Mouse (Mus musculus) bone marrow macrophage, adult 2 months (primary cell): ENCODE data around the gene Fam20c.

Experiments
- CTCF ChIP-seq: IDR thresholded peaks from 2 replicates; pipeline ENCODE4 v1.5.1; 2012; ENCODE audit warnings: low read depth, mild to moderate bottlenecking, low read length, moderate library complexity
- POLR2A ChIP-seq: IDR thresholded peaks from 2 replicates; pipeline ENCODE4 v1.6.1; 2012; ENCODE audit warnings: mild to moderate bottlenecking, low read depth, low read length, borderline replicate concordance

DNA sequence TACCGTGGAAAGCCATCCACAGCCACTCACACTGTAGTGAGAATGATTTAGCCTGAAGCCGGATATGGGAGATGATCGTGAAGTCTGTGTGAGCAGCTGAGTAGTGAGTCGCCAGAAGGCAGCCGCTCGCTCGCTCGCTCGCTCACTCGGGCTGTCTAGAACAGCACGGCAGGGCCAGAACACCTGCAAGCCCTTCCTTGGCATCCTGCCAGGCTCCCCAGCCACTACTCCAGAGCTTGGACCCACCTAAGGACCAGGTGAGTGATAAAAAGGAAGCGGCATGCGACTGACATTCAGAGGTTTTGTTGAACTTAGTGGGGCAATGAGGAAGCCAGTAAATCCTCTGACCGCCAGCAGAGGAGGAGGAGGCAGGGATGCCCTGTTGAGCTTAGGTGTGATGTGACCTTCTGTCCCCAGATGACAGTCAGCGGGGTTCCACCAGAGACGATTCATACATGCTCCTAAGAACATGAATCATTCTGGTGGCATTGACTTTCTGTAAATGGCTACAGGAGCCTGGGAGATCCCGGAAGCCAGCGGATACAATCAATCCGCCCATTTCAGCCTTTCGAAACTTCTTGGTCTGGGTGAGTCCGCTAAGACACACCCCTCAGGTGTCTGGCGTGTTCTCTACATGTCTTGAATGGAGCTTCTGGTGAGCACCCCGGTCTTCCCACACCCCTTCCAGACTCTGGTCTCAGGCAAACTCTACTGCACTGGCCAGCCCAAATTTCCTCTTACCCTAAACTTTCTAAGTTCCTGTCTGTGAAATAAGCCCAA, 95.6 kb downstream of the Fam20c start:
- no peak for TF ChIP-seq CTCF
- TF ChIP-seq POLR2A, result no peak
